Mouse (Mus musculus) frontal cortex, postnatal 25 days (tissue): ENCODE measurements around the gene Apoc3.

Experiments
- DNase-seq, 2 experiments: peaks; one replicate each; pipeline ENCODE4 v3.0.0; 2022; ENCODE audit warnings: low spot score in 2 of 2

Apoc3 gene

DNA sequence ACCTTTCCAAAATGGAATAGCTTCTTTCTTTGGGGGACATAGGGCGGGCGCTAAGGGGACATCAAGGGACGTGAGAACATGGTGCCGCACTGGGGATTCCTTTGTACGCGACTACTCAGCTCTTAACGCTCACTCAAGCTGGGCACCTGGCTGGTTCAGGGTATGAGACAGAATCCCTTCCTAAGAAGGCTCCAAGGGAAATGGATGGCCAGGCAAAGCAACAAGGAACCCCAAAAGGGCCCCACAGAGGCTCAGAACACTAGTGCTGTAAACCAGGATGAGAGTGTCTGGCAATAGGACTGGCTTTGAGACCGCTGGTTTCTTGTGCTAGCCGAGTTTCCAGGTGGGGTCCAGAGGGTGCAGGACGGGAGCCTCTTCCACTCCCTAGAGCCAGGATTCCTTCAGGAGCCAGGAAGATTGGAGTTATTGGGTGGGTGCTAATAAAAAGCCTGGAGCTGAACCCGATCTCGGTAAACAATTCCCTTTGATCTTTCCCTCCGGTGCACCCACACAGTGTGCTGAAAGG is 4.9 kb downstream of the Apoc3 start:
- DNase-seq = no peak

GRCm38 (mm10) chr9:46229573-46230449 is 5.6 kb downstream of the Apoc3 start:
- DNase-seq = peak; percentile 75 to 83

DNA sequence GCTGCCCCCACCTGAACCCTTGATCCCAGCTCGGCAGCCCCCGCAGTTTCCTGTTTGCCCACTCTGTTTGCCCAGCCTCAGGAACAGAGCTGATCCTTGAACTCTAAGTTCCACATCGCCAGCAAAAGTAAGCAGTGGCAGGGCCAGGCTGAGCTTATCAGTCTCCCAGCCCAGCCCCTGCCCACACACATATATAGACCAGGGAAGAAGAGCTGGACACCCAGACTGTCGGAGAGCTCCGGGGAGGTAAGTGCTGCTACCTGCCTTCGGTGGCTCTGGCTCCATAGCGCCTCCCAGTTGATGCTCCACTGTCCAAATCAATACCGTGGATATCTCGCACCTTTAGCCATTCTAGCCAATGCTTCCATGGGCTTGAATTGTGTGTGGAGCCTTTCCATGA is 6.9 kb downstream of the Apoc3 start, which contains the start of gene Apoa1:
TSS of gene Apoa1 (plus strand) at position 90 of the 400 bp plus-strand sequence.
- no peak for DNase-seq

- DNase-seq = no peak
Observed at GRCm38 (mm10) chr9:46227064-46227614, 8.3 kb downstream of the Apoc3 start.

DNA sequence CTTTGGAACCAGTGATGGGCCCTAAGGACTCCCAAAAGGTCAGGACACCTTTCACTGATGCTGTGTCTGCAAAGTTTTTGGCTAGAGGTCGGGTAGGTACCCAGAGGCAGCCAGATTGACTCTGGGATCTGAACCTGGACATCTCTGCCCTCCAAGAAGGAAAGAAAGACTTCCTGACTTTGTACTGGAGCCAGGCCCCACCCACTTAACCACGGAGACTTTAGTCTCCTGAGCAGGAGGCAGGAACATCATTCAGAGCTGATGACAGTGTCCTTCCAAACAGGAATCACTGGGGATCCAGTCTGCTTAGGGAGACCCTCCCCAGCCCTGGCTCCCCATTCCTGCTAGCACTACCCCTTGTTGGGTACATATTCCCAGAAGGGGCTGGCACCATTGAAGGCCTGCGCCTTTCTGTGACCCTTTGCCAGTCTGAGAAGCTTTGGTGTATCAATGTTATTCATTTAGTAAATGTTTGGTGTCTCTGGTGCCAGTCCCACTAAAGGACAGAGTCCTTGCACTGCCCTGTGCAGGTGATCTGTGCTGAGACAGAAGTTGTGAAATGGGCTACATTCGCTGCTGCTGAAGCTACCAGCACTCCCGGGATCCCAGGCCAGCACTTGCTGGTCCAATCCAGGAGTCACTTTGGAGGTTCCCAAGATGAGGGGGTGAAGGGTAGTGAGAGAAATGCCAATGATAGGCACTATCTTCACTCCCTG is 10.3 kb downstream of the Apoc3 start:
- no peak for DNase-seq

- no peak for DNase-seq
Observed at GRCm38 (mm10) chr9:46224101-46224500, 11.3 kb downstream of the Apoc3 start.

- DNase-seq = no peak
Observed at GRCm38 (mm10) chr9:46223090-46223489, 12.3 kb downstream of the Apoc3 start.

- no peak for DNase-seq
Observed at GRCm38 (mm10) chr9:46218176-46218575, 17.3 kb downstream of the Apoc3 start.

DNA sequence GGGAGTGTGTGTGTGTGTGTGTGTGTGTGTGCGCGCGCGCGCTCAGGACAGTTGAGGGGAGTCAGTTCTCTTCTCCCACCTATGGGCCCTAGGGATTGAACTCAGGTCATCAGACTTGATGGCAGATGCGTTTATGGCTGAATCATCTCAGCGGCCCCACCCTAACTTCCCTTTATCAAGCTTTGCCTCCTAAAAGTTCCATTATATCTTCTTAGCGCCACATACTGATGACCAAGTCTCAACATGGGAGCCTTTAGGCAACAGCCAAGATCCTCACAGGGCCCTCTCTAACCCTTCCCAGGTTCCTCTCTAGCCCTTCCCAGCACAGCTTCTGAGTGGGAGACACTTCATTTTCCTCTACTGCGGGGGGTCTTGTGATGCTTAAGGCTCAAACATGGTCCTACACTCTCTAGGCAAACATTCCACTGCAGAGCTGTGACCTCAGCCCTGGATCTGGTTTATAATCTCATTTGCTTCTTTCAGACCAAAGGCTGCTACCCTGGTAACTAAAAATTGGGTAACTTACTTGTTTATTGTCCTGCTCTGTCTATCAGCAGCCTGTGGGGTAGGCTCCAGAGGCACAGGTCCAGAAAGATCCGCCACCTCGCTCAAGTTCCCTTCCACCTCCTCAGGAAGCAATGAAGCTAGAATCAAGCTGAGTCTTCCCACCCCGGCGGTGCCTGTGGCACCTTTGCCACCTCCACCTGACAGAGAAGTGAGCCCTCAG is 18.5 kb downstream of the Apoc3 start:
- DNase-seq = no peak

DNA sequence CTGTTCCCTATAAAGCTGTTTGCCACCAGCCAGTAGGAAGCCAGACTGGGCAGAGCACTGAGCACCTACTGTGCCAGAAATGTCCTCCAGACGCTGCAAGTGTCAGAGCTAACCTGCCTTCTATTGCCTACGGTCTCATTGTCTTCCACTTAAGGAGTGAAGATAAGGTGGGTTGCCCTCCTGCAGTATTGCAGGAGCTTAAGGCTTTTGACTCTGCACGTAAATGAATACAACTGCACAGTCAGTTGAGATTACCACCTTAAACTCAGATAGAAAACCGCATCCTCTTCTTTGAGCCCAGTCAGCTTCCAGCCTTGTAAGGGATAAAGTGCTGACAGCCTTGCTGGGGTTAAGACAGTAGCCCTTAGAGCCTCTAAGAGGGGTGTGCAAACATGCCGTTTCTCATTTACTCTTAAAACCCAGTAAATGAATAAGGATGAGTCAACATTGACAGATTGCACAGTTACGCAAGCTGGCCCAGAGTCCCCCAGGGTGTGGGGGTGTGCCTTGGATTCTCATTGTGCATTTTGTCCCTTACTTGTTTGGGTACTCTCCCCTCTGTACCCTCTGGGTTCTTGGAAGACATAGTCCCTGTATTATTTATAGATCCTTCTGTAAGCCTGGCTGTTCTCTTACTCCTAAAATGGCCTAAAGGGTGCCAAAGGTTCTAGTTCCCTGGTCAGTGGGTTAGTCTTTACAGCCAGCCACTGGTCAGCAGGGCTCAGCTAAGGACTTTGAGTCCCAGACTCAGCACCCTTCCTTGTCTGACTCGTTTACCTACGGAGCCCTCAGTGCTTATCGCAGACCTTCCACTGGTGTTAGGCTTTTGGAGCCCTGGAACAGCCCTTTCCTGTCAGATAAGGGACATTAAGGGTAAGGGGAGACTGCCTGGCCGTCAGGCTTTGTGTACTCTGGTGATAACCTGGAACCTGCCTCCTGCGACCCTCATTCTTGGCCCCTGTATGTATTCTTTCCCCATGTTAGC is 19.8 kb downstream of the Apoc3 start:
- DNase-seq = no peak

DNA sequence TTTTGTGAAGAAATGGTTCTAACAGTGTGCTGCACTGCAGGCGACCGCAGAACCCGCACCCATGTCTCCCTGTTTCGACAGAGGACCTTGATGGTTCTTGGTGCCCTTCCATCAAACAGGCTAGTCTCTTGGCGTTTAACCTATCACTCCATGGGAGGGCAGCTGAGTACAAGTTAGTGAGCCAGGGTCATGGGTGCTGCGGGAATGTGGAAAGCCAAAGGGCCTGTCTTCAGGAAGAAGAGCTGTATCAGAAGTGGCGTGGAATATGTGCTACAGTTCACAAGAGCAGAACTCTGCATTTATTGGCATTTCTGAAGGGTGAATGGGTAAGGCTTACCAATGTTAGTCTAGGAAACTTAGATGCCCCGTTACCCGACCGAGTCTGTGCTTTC is 20.5 kb downstream of the Apoc3 start:
- DNase-seq = no peak

- DNase-seq = no peak
Observed at GRCm38 (mm10) chr9:46214276-46214675, 21.2 kb downstream of the Apoc3 start.

DNA sequence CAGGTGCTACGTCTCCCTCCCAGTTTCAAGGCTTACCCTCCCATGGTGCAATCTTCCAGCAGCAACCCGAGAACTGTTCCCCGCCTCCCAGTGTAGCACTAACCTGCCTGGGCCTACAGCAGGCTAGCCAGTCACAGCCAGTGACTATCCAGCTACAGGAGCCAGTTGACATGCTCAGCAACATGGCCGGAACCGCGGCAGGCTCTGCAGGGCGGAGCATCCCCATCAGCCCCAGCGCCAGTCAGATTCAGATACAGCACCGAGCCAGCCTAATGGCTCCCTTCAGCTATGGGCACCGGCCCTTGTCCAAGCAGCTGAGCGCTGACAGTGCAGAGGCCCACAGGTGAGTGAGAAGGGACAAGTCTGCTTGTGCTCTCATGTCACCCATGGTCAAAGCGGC is 25.0 kb downstream of the Apoc3 start:
- DNase-seq = no peak

- DNase-seq = no peak
Observed at GRCm38 (mm10) chr9:46208401-46208974, 26.9 kb downstream of the Apoc3 start.

DNA sequence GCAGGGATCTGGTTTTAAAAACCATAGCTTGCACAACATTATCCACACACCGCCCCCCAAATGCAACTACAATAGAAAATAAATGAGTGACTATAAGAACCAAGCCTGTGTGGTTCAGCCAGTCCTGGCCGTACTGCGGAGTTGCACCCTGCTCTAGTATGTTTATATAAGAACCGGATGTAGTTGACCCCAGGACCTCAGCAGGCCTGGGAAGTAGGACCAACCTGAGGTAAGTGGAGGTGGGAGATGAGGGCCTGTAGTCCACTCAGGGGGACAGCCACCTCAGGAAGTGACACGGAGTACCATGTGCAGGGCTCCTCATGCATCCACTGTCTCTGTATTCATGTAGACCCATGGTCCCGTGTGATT is 28.0 kb downstream of the Apoc3 start:
- DNase-seq = no peak

- no peak for DNase-seq
Observed at GRCm38 (mm10) chr9:46206834-46207500, 28.5 kb downstream of the Apoc3 start.

DNA sequence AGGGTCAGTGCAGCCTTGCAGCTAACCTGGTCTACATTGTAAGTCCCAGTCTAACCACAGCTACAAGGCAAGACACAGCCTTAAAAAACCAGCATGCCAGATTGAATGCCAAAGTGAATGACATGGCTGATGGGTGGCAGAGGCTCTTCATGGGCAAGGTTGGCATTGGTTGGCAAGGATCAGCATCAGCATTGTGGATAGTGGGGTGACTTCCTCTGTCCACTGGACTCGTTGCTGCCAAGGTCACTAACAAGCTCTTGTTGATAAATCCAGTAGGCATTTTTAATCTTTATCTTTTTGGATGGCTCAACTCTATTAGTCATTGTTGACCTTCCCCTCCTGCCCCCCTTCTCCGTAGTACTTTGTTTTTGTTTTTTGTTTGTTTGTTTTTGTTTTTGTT is 35.8 kb downstream of the Apoc3 start:
- no peak for DNase-seq

DNA sequence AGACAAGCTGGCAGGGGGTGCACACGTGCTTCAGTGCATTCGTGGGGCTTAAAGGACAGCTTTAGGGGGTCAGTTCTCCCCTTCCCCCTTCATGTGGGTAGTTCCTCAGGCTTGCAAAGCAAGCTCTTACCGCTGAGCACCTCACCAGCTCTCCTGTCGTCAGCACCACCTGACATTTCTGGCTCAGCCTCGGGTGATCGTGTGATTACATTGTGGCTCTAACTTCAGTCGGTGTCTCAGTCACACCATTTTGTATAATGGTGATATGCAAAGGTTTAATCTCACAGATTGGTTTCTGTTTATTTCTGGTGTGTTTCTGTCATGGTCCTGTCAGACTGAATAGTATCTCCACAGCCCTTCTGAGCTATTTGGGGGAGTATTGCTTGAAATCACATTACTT is 36.5 kb downstream of the Apoc3 start:
- no peak for DNase-seq

GRCm38 (mm10) chr9:46198461-46198860 is 37.0 kb downstream of the Apoc3 start:
- DNase-seq = peak in 1 of 2 experiments; percentile 30

DNA sequence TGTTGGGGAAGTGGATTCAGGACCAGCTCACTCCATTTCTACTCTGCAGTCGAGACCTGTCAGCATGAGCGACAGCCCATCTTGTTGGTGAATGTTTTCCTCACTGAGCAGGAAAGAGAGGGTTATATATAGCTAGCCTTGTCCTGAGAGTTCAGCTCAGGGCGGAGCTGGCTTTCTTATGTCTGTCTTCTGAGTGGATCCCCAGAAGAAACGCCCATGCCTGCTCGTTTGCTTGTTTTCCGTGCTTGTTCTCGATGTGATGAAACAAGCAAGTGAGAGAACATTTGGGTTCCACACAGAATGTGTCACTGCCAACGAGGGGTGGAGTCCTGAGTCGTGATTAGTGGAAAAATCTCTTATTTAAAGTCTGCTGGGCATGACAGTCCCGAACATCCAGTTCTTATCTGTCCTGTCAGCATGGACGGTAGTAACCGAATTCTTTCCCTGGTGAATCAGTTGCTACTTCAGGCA is 38.7 kb downstream of the Apoc3 start:
- DNase-seq = no peak
